Mouse (Mus musculus) CH12.LX (cell line): ENCODE data around the gene Il1r1.

Source experiments
- EP300 ChIP-seq: IDR thresholded peaks from 2 replicates; pipeline ENCODE4 v1.6.1; 2011; ENCODE audit warnings: low read length, improper control_type of control experiment
- MAX ChIP-seq: IDR thresholded peaks from 2 replicates; pipeline ENCODE4 v1.6.1; 2011; ENCODE audit warnings: low read length, improper control_type of control experiment
- MXI1 ChIP-seq: IDR thresholded peaks from 2 replicates; pipeline ENCODE4 v1.6.1; 2011; ENCODE audit warnings: mild to moderate bottlenecking, low read depth, low read length, improper control_type of control experiment
- POLR2A ChIP-seq: IDR thresholded peaks from 2 replicates; pipeline ENCODE4 v1.6.1; 2011; ENCODE audit warnings: low read depth, mild to moderate bottlenecking, improper control_type of control experiment, low read length
- ZC3H11A ChIP-seq: IDR thresholded peaks from 2 replicates; pipeline ENCODE4 v1.6.1; 2012; ENCODE audit warnings: low read depth, mild to moderate bottlenecking, inconsistent platforms, low read length, improper control_type of control experiment

- TF ChIP-seq ZC3H11A: no peak
- TF ChIP-seq MXI1: no peak
- TF ChIP-seq EP300: no peak
- TF ChIP-seq MAX: no peak
- no peak for TF ChIP-seq POLR2A
Measured at GRCm38 (mm10) chr1:40223591-40223990, 1.3 kb upstream of the Il1r1 start.
